Mouse (Mus musculus) bone marrow macrophage, adult 2 months (primary cell): ENCODE results near the gene Olfr736.

Experiments used
- CTCF ChIP-seq: IDR thresholded peaks from 2 replicates; pipeline ENCODE4 v1.5.1; 2012; ENCODE audit warnings: low read depth, mild to moderate bottlenecking, low read length, moderate library complexity
- POLR2A ChIP-seq: IDR thresholded peaks from 2 replicates; pipeline ENCODE4 v1.6.1; 2012; ENCODE audit warnings: mild to moderate bottlenecking, low read depth, low read length, borderline replicate concordance

GRCm38 (mm10) chr14:50356725-50357124, 24.2 kb upstream of the Olfr736 start:
- TF ChIP-seq POLR2A (no peak), CTCF (no peak)
